Mouse (Mus musculus) cerebellum, adult 2 months (tissue): ENCODE results near the gene Rere.

Experiments
- CTCF ChIP-seq: fragments of 200-500 bp; IDR thresholded peaks from 2 replicates; pipeline ENCODE4 v1.5.1; 2011; ENCODE audit warnings: low read depth, mild to moderate bottlenecking, control low read depth, low read length, moderate library complexity, borderline replicate concordance; ENCODE audit not compliant: insufficient read depth
- POLR2A ChIP-seq: fragments of 200-500 bp; IDR thresholded peaks from 2 replicates; pipeline ENCODE4 v1.6.1; 2011; ENCODE audit warnings: low read length, control low read depth, borderline replicate concordance; ENCODE audit not compliant: insufficient read depth

DNA sequence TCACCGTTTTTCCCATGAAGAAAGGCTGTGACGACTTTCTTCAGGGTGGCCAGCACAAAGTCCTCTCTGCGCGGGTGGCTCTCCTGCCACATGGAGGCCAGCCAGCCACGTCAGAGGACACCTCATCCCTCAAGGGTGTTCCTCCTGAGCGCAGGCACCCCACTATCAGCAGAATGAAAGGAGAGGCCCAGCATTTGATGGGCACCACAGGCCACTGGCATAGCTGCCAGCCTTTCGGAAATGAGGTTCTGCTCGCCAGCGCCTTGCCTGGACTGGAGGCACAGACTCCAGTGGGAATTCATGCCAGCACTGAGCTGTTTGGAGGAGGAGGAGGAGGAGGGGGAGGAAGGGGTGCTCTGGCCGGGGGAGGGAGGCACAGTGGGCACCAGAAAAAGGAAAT lies 354.1 kb downstream of the Rere start:
- TF ChIP-seq CTCF: no peak
- TF ChIP-seq POLR2A: no peak
